Mouse (Mus musculus) right cerebral cortex, postnatal 36 days (tissue): ENCODE results near the gene Rasip1.

ENCODE experiments used
- DNase-seq, 2 experiments: peaks; one replicate each; pipeline ENCODE4 v3.0.0; 2022; ENCODE audit warnings: low spot score in 2 of 2, mixed read lengths in 1 of 2

The Rasip1 gene

DNA sequence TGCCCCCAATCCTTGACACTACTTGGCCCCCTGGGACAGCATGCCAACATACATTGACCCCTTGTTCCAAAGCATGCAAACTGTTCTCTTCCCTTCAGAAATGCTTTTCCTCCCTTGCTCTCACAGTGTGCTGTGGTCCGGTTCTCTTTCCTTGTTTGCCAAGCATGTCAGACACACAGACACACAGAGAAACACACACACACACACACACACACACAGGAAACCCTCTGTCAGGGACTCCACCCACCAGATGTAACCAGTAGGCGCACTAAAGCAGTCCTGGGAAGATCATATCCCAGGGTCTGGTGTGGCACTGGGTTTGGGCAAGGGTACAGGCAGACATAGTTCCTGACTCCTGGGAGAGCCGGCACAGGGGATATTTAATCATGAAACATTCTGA lies 59.6 kb downstream of the Rasip1 start:
- no peak for DNase-seq
